Mouse (Mus musculus): ENCODE measurements at regions not wholly inside any gene's neighbourhood (a gene's known extent, or its start where the extent isn't known, plus 50 kb on each side); places are given as distances from the start of the nearest gene placed in this dataset.

DNA sequence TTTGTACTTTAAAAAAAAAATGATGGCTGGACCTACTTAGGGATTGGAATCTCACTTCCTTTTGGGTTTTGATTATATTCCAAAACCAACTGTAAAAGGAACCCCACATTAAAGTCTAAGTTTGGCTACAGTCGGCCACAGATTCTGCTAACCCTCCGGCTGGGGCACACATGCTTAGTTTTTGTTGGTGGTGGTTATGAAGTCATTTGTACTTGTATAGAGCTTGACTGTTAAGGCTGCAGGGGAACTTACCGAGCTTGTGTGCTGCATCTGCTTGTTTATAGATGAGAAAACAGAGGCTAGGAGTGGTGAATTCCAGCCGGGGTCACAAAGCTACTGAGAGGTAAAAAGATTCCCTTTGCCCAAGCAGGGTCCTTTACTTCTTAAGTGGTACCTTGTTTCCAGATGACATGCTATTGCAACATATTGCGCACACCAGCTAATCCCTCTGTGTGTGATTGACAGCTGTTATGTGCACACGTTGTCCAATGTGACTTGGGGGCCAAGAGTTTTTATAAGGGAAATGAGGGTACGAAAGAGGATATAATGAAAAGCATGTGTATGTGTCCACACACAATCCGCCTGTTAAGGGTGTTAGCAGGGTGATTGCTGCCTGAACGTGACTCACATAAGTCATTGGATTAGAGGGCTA lies 169.8 kb downstream of the Enc1 start:
- TF ChIP-seq POLR2A (IDR thresholded peaks at IDR 0.05; ENCODE audit: low read depth, low read length) (no peak), CTCF (conservative IDR thresholded peaks at IDR 0.05; ENCODE audit: insufficient read depth, insufficient read length, low read depth, low read length) (no peak)
